Mouse (Mus musculus) hindbrain, embryonic 10.5 days (tissue): ENCODE measurements at regions not wholly inside any gene's neighbourhood (a gene's known extent, or its start where the extent isn't known, plus 50 kb on each side); places are given as distances from the start of the nearest gene placed in this dataset.
A peak's percentile ranks its signal among the peaks of the same experiment; 100 is the strongest.

Experiments
- DNase-seq: peaks from one replicate; pipeline ENCODE4 v3.0.0-alpha.2; 2017; ENCODE audit warnings: low spot score
- H3K27ac ChIP-seq: fragments of 300-500 bp; sonication (generic); 2 replicates; pipeline ENCODE4 v1.5.1; 2016; ENCODE audit warnings: mild to moderate bottlenecking, moderate library complexity
- H3K27me3 ChIP-seq: fragments of 300-500 bp; sonication (generic); 2 replicates; pipeline ENCODE4 v1.6.1; 2016; ENCODE audit warnings: mild to moderate bottlenecking; ENCODE audit not compliant: poor library complexity, insufficient read depth, severe bottlenecking
- H3K36me3 ChIP-seq: fragments of 300-500 bp; sonication (generic); 2 replicates; pipeline ENCODE4 v1.6.1; 2016; ENCODE audit warnings: mild to moderate bottlenecking, moderate library complexity
- H3K4me1 ChIP-seq: fragments of 300-500 bp; sonication (generic); replicated peaks from 2 replicates; pipeline ENCODE4 v1.6.1; 2016; ENCODE audit warnings: mild to moderate bottlenecking
- H3K4me3 ChIP-seq: fragments of 300-500 bp; sonication (generic); 2 replicates; pipeline ENCODE4 v1.5.1; 2016; ENCODE audit warnings: mild to moderate bottlenecking, moderate library complexity
- H3K9me3 ChIP-seq: fragments of 300-500 bp; sonication (generic); 2 replicates; pipeline ENCODE4 v1.6.1; 2016; ENCODE audit warnings: mild to moderate bottlenecking, moderate library complexity
- WGBS: fragments of 180-500 bp; shearing (Covaris S2); methylation state at CpG from one replicate; pipeline ENCODE4 v1.1.7; 2016; 5-methylcytosine and 5-hydroxymethylcytosine counted together

- Histone ChIP-seq H3K36me3 (no peaks in the 10 kb centered on the region), H3K4me3 (no peak overlapping the region), H3K9me3 (no peaks in the 10 kb centered on the region), H3K27ac (no peak overlapping the region; the same call in 1 of the 2 replicates), H3K4me1 (no peaks in the 10 kb centered on the region), H3K27me3 (no peaks in the 10 kb centered on the region)
- DNase-seq: no peak
- WGBS: 89% methylated on average over 2 of the region's 2 CpGs
Observed at GRCm38 (mm10) chr3:17325821-17326220, 622.4 kb upstream of the Cypt12 start.

- Histone ChIP-seq H3K27me3 (no peaks in the 10 kb centered on the region), H3K9me3 (no peaks in the 10 kb centered on the region), H3K4me3 (no peak overlapping the region), H3K27ac (no peak overlapping the region; the same call in 1 of the 2 replicates), H3K36me3 (no peaks in the 10 kb centered on the region), H3K4me1 (no peaks in the 10 kb centered on the region)
- DNase-seq: no peak
- WGBS: 85% methylated on average over 8 of the region's 8 CpGs
Observed at GRCm38 (mm10) chr3:17326292-17326691, 621.9 kb upstream of the Cypt12 start.

- Histone ChIP-seq H3K27ac (no peak overlapping the region), H3K36me3 (no peaks in the 10 kb centered on the region), H3K27me3 (no peaks in the 10 kb centered on the region), H3K9me3 (no peaks in the 10 kb centered on the region), H3K4me1 (no peaks in the 10 kb centered on the region), H3K4me3 (no peak overlapping the region)
- no peak for DNase-seq
- WGBS: 93% methylated on average over 4 of the region's 4 CpGs
Observed at GRCm38 (mm10) chr3:17326774-17327173, 621.4 kb upstream of the Cypt12 start.

GRCm38 (mm10) chr3:17327706-17328105, 620.5 kb upstream of the Cypt12 start:
- DNase-seq: no peak
- no peaks in the 10 kb centered on the region for H3K4me1 ChIP-seq
- no peaks in the 10 kb centered on the region for H3K27me3 ChIP-seq
- WGBS: 85% methylated on average over 4 of the region's 4 CpGs
- H3K36me3 ChIP-seq: no peaks in the 10 kb centered on the region
- peak overlapping the region; percentile 43 for H3K27ac ChIP-seq
- no peaks in the 10 kb centered on the region for H3K9me3 ChIP-seq
- no peak overlapping the region for H3K4me3 ChIP-seq

- Histone ChIP-seq H3K27me3 (no peaks in the 10 kb centered on the region), H3K4me1 (no peaks in the 10 kb centered on the region), H3K27ac (no peak overlapping the region), H3K4me3 (no peak overlapping the region), H3K36me3 (no peaks in the 10 kb centered on the region), H3K9me3 (no peaks in the 10 kb centered on the region)
- no peak for DNase-seq
- 76% methylated on average over 4 of the region's 4 CpGs for WGBS
Observed at GRCm38 (mm10) chr3:17329411-17329810, 618.8 kb upstream of the Cypt12 start.

- Histone ChIP-seq H3K27ac (no peak overlapping the region), H3K4me1 (no peaks in the 10 kb centered on the region), H3K4me3 (no peak overlapping the region), H3K27me3 (no peaks in the 10 kb centered on the region), H3K36me3 (no peaks in the 10 kb centered on the region), H3K9me3 (no peaks in the 10 kb centered on the region)
- DNase-seq: no peak
- WGBS: 75% methylated on average over 6 of the region's 6 CpGs
Observed at GRCm38 (mm10) chr3:17330429-17331373, 617.5 kb upstream of the Cypt12 start.

- Histone ChIP-seq H3K36me3 (no peaks in the 10 kb centered on the region), H3K4me3 (no peak overlapping the region), H3K27me3 (no peaks in the 10 kb centered on the region), H3K9me3 (no peaks in the 10 kb centered on the region), H3K4me1 (no peaks in the 10 kb centered on the region), H3K27ac (no peak overlapping the region)
- WGBS: 98% methylated on average over 3 of the region's 3 CpGs
- DNase-seq: no peak
Observed at GRCm38 (mm10) chr3:17360253-17360652, 588.0 kb upstream of the Cypt12 start.
